Mouse (Mus musculus) kidney, embryonic 15.5 days (tissue): ENCODE measurements around the gene Olfr643. TPM values are rescaled to one million over a fixed set of nuclear protein-coding genes. Genes with fewer than 3 reads are reported as not detected.

Source experiments
- ATAC-seq: fragments of 200-750 bp; cut with Nextera tagmentation; replicated peaks from 2 replicates; pipeline ENCODE4 v1.8.0; 2017; ENCODE audit warnings: moderate TSS enrichment; ENCODE audit not compliant: low FRiP score
- H3K27ac ChIP-seq: fragments of 300-500 bp; sonication (generic); 2 replicates; pipeline ENCODE4 v1.5.1; 2015; ENCODE audit warnings: mild to moderate bottlenecking, inconsistent platforms
- H3K27me3 ChIP-seq: fragments of 300-500 bp; sonication (generic); 2 replicates; pipeline ENCODE4 v1.6.1; 2015; ENCODE audit warnings: inconsistent platforms
- H3K36me3 ChIP-seq: fragments of 300-500 bp; sonication (generic); 2 replicates; pipeline ENCODE4 v1.6.1; 2015; ENCODE audit warnings: inconsistent platforms
- H3K4me1 ChIP-seq: fragments of 300-500 bp; sonication (generic); 2 replicates; pipeline ENCODE4 v1.6.1; 2015; ENCODE audit warnings: inconsistent platforms
- H3K4me2 ChIP-seq: fragments of 300-500 bp; sonication (generic); 2 replicates; pipeline ENCODE4 v1.6.1; 2015; ENCODE audit warnings: moderate library complexity, mild to moderate bottlenecking, inconsistent platforms
- H3K4me3 ChIP-seq: fragments of 300-500 bp; sonication (generic); replicated peaks from 2 replicates; pipeline ENCODE4 v1.5.1; 2015; ENCODE audit warnings: mild to moderate bottlenecking, inconsistent platforms
- H3K9ac ChIP-seq: fragments of 300-500 bp; sonication (generic); 2 replicates; pipeline ENCODE4 v1.6.1; 2015; ENCODE audit warnings: mild to moderate bottlenecking, inconsistent platforms
- H3K9me3 ChIP-seq: fragments of 300-500 bp; sonication (generic); replicated peaks from 2 replicates; pipeline ENCODE4 v1.6.1; 2016; ENCODE audit warnings: inconsistent platforms
- WGBS: fragments of 180-500 bp; shearing (Covaris S2); methylation state at CpG from one replicate; pipeline ENCODE4 v1.1.7; 2015; ENCODE audit warnings: mixed read lengths; 5-methylcytosine and 5-hydroxymethylcytosine counted together
- polyA plus RNA-seq: library from polyadenylated mRNA; unstranded; fragments of >200 nt; fragmentation: Nextera tagmentation; extraction: Ambion mirVana; gene quantifications from 2 replicates; pipeline ENCODE4 v1.2.1, GENCODE M21; 2015

Olfr643 gene
- polyA plus RNA-seq: not detected in 2 replicates

DNA sequence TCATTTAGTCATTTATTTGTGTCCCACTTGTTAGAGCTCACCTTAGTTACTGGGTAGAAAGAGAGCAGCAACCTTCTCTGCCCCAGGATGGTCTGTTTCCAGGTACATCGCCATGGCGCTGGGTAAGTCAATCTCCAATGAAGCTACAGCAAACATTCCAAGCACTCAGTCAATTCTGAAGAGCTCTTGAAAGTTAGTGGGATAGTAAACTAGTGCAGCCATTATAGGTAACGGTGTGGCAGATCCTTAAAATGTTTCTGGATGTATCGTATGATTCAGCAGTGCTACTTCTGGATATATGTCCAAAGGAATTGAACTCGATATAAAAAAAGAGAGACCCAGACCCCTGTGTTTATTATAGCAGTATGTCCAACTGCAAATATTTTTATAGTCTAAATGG is at the start of gene Olfr643:
TSS of gene Olfr643 (minus strand) at position 101 of the 400 bp plus-strand sequence.
- ATAC-seq: no peak
- H3K4me1 ChIP-seq: no peaks in the 10 kb centered on the region
- H3K9me3 ChIP-seq: no peaks in the 10 kb centered on the region
- WGBS: 92% methylated on average over 5 of the region's 5 CpGs
- H3K4me2 ChIP-seq: no peak within 1 kb of the TSS
- no peak within 1 kb of the TSS for H3K27ac ChIP-seq
- H3K36me3 ChIP-seq: no peaks in the 10 kb centered on the region
- no peak within 1 kb of the TSS for H3K9ac ChIP-seq
- H3K27me3 ChIP-seq: no peaks in the 10 kb centered on the region
- no peak within 1 kb of the TSS for H3K4me3 ChIP-seq

DNA sequence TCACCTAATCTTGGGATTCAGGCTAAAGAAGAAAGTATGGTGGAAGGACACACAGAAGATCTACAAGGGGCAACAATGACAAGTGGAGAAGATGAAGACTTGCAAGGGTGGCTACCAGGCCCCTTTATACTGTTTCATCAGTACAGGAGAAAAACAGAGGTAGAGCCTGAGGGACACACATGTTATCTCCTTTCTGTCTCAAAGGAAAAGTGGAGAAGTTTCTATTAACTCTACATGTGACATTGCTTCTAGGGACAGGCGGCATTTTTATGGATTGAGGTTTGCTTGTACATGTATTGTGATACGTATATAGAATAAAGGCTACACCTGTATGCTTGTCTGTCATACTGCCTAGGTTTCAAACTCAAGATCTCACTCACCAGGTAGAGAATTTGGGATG is 46.1 kb upstream of the Olfr643 start, which contains the start of gene Olfr648:
TSS of gene Olfr648 (minus strand) at position 101 of the 400 bp plus-strand sequence.
- H3K4me2 ChIP-seq: no peak within 1 kb of the TSS
- no peak within 1 kb of the TSS for H3K27ac ChIP-seq
- no peaks in the 10 kb centered on the region for H3K36me3 ChIP-seq
- H3K4me1 ChIP-seq: no peaks in the 10 kb centered on the region
- H3K4me3 ChIP-seq: no peak within 1 kb of the TSS
- no peak for ATAC-seq
- no peak within 1 kb of the TSS for H3K9ac ChIP-seq
- no peaks in the 10 kb centered on the region for H3K27me3 ChIP-seq
- WGBS: 91% methylated on average over 2 of the region's 2 CpGs
- no peaks in the 10 kb centered on the region for H3K9me3 ChIP-seq

DNA sequence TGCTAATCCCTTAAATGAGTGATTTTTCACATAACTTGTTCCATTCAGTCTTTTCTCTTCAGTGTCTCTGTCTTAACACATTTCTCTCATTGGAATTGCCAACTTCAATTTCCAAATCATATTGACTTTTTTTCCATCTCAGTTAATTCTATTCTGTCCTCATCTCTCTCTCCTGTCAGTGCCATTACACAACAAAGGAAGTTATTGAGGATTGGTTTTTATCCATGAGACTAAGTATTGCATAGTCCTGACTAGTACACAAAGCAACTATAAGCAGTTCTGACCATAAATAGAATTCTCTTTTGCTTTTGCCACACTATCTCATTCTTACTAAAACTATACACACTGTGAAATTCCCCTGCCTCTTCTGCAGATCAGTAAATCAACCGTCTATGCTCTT is 41.9 kb upstream of the Olfr643 start:
- ATAC-seq: no peak
- Histone ChIP-seq H3K4me3 (no peak overlapping the region), H3K27ac (no peak overlapping the region), H3K9me3 (no peaks in the 10 kb centered on the region), H3K9ac (no peak overlapping the region), H3K4me1 (no peaks in the 10 kb centered on the region), H3K27me3 (no peaks in the 10 kb centered on the region), H3K36me3 (no peaks in the 10 kb centered on the region), H3K4me2 (no peak overlapping the region)
- WGBS: 91% methylated on average over 1 of the region's 1 CpGs

DNA sequence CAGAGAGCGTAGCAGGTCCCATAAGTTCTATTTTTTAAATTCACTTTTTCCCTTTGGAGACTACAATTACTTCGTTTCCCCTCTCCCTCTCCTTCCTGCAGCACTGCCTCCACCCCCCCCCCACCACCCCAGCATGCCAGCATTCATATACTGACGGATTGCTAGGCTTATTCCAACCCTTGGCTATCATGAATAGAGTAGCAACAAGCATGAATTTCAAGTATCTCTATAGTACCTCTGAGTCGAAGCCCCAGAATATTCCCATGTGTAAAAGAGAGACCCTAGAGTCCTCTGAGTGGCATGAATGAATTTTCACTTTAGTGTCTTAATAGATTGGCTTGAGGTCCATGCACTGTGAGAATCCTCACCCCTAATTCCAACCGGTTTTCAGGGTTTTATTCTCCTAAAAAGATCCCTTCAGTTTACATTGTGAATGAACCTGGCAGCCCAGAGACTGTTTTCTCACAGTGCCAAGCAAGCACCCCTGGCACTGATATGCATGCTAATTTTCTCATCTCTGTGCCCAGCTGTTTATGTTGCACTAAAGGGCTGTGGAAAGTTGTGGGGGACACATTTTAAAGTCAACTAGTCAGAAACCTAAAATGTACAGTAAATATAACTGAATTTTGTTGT is 41.3 kb upstream of the Olfr643 start:
- no peak overlapping the region for H3K9ac ChIP-seq
- H3K4me3 ChIP-seq: no peak overlapping the region
- WGBS: 82% methylated on average over 5 of the region's 5 CpGs
- H3K27ac ChIP-seq: no peak overlapping the region
- H3K36me3 ChIP-seq: no peaks in the 10 kb centered on the region
- H3K27me3 ChIP-seq: no peaks in the 10 kb centered on the region
- H3K9me3 ChIP-seq: no peaks in the 10 kb centered on the region
- ATAC-seq: no peak
- no peaks in the 10 kb centered on the region for H3K4me1 ChIP-seq
- no peak overlapping the region for H3K4me2 ChIP-seq

DNA sequence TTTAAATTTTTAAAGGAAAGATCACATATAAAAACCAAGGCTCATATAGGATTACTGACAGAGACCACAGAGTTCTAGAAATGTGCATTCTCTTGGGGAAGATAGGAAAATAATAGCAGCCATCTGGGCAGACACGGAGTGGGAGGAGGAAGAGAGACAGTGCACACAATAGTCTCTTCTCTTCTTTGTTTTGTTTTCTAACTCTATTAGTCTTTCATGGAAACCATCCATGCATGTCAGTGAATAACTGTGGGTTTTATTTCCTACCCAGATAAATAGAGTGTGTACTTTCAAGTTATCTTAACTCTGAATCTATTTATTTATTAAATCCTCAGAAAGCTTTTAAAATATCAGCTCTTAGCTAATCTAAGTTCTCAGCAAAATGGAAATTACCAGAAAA is 37.9 kb upstream of the Olfr643 start:
- ATAC-seq: no peak
- no peaks in the 10 kb centered on the region for H3K27me3 ChIP-seq
- H3K4me2 ChIP-seq: no peak overlapping the region
- no peak overlapping the region for H3K9ac ChIP-seq
- no peak overlapping the region for H3K4me3 ChIP-seq
- H3K9me3 ChIP-seq: no peaks in the 10 kb centered on the region
- no peak overlapping the region for H3K27ac ChIP-seq
- no peaks in the 10 kb centered on the region for H3K4me1 ChIP-seq
- 57% methylated on average over 1 of the region's 1 CpGs for WGBS
- no peaks in the 10 kb centered on the region for H3K36me3 ChIP-seq

DNA sequence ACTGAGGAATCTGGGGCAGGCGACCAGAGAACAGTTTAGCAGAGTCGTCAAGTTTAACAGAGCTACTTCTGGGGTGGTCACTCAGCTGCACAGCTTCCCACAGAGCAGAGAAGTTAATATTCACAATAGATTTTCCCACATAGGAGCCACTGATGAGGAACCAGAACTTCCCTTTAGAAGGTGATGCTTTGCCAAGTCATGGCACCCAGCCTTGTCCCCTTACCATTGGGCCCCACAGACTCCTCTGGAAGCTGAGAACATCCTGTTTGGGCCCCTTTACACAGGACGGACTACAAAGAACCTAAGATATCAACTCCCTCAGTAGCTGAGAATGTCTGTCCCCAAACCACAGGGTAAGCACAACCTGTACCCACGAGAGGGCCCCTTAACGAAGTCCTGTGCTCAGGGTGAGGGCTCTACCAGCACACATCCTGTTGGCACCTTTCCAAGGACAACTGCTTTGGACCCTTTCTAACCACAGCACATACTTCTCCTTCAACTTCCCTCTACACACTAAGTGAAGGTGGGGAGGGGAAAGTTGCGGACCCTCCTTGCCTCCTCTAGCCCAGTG is 32.5 kb upstream of the Olfr643 start:
- ATAC-seq: 0 out of 2 replicates have a peak, but pooled peaks have one; percentile 46
- Histone ChIP-seq H3K36me3 (no peaks in the 10 kb centered on the region), H3K9me3 (no peaks in the 10 kb centered on the region), H3K27ac (no peak overlapping the region), H3K9ac (no peak overlapping the region), H3K4me3 (no peak overlapping the region), H3K4me1 (no peaks in the 10 kb centered on the region), H3K4me2 (no peak overlapping the region), H3K27me3 (no peaks in the 10 kb centered on the region)
- 65% methylated on average over 6 of the region's 6 CpGs for WGBS

DNA sequence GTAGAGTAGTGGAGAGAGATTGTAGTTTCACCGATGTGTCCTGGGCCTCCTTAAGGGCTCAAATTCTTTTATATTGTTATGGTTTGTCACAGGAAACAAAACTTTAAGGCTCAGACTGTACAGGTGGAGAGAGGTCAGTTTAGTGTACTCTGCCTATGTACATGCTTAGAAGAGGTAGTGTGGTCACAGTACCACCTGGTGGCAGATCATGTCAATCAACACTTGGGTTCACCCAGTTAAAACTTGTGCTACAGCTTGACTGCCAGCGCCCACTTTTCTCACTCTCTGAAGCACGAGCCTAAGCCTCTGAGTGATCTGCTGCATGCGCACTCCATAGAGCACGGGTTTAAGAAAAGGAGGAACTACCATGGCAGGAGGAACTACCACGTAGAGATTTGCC is 29.9 kb upstream of the Olfr643 start:
- no peak overlapping the region for H3K4me3 ChIP-seq
- no peaks in the 10 kb centered on the region for H3K4me1 ChIP-seq
- no peaks in the 10 kb centered on the region for H3K9me3 ChIP-seq
- H3K27ac ChIP-seq: no peak overlapping the region
- no peaks in the 10 kb centered on the region for H3K27me3 ChIP-seq
- H3K4me2 ChIP-seq: no peak overlapping the region
- 0 out of 2 replicates have a peak, but pooled peaks have one; percentile 18 for ATAC-seq
- no peaks in the 10 kb centered on the region for H3K36me3 ChIP-seq
- 79% methylated on average over 6 of the region's 6 CpGs for WGBS
- H3K9ac ChIP-seq: no peak overlapping the region

DNA sequence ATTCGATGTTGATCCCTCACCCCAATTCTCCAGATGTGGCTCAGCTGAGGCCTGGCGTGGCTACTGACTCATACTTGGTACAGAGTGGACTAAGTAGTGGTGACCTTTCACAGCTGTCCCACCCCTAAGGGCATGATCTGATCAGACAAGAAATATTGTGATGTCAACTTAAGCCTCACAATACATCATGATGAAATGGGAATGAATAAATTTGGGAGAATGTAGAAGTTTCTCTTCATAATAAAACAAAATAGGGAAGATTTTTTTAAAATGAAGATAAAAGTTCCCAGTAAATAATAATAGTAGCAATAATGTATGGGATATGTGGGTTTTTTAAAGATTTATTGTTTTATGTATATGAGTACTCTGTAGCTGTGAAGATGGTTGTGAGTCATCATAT is 13.3 kb upstream of the Olfr643 start, which contains the start of gene Ubqlnl:
TSS of gene Ubqlnl (minus strand) at position 101 of the 400 bp plus-strand sequence.
- 86% methylated on average over 2 of the region's 2 CpGs for WGBS
- no peaks in the 10 kb centered on the region for H3K27me3 ChIP-seq
- no peak within 1 kb of the TSS for H3K27ac ChIP-seq
- H3K4me3 ChIP-seq: no peak within 1 kb of the TSS
- no peak within 1 kb of the TSS for H3K4me2 ChIP-seq
- no peaks in the 10 kb centered on the region for H3K4me1 ChIP-seq
- no peaks in the 10 kb centered on the region for H3K9me3 ChIP-seq
- H3K9ac ChIP-seq: no peak within 1 kb of the TSS
- no peak for ATAC-seq
- H3K36me3 ChIP-seq: no peaks in the 10 kb centered on the region

DNA sequence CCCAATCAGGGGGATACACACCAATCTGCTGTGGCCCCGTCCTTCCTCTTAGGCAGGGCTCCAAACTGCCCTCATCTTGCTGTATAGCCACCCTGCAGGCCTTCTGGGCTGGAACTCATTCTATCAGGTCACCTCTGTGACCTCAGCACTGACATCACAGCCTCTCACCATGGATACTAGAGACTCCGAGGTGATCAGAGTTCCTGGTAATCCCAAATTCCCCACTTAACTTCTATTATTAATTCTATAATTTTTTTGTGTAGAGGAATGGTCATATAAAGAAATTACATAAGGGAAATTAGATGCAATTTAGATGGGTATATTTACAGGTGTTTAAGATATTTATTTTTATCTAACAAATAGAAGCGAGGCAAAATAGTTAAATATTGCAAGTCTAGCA is 6.0 kb upstream of the Olfr643 start, which contains the start of gene Ubqln3:
TSS of gene Ubqln3 (minus strand) at position 101 of the 400 bp plus-strand sequence.
- no peak for ATAC-seq
- H3K36me3 ChIP-seq: no peaks in the 10 kb centered on the region
- H3K27ac ChIP-seq: no peak within 1 kb of the TSS
- no peak within 1 kb of the TSS for H3K4me2 ChIP-seq
- no peaks in the 10 kb centered on the region for H3K9me3 ChIP-seq
- H3K4me1 ChIP-seq: no peaks in the 10 kb centered on the region
- no peaks in the 10 kb centered on the region for H3K27me3 ChIP-seq
- H3K4me3 ChIP-seq: no peak within 1 kb of the TSS
- 78% methylated on average over 3 of the region's 3 CpGs for WGBS
- H3K9ac ChIP-seq: no peak within 1 kb of the TSS

DNA sequence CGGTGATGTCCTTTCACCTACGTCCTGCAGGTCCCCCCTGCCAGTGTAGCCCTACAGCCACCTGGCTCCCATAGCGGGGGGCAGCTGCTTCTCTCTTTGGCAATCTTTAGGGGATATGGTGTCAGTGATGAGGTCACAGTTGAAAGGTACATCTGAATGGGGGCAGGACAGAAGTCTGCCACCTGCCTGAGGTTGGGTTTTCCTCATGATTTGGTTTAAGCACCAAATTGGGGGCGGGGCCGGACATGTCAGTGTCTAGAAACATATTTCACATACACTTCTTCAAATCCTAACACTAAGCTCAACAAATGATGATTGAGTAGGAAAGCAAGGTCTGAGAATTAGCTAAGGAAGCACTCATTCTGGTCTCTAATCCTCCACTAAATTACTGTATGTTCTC is 7.5 kb downstream of the Olfr643 start, which contains the start of gene Ubqln5:
TSS of gene Ubqln5 (minus strand) at position 101 of the 400 bp plus-strand sequence.
- H3K27me3 ChIP-seq: no peaks in the 10 kb centered on the region
- no peak within 1 kb of the TSS for H3K4me3 ChIP-seq
- H3K36me3 ChIP-seq: no peaks in the 10 kb centered on the region
- H3K4me2 ChIP-seq: no peak within 1 kb of the TSS
- H3K9ac ChIP-seq: no peak within 1 kb of the TSS
- H3K9me3 ChIP-seq: no peaks in the 10 kb centered on the region
- no peak for ATAC-seq
- no peaks in the 10 kb centered on the region for H3K4me1 ChIP-seq
- WGBS: 88% methylated on average over 5 of the region's 5 CpGs
- H3K27ac ChIP-seq: no peak within 1 kb of the TSS

DNA sequence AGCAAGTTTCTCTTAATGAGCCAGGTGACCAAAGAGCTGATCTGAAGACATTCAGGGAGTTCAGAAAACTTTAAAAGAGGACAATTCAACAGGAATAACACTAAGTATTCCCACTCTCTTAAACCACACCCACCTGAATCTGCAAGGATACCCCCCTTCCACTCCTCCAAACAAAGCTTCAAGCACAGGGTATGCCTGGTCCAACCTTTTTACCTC is 32.5 kb downstream of the Olfr643 start, which contains the start of gene Olfr646:
TSS of gene Olfr646 (plus strand) at position 117 of the 216 bp plus-strand sequence.
- H3K9me3 ChIP-seq: no peaks in the 10 kb centered on the region
- H3K27me3 ChIP-seq: no peaks in the 10 kb centered on the region
- no peak within 1 kb of the TSS for H3K4me3 ChIP-seq
- H3K36me3 ChIP-seq: no peaks in the 10 kb centered on the region
- H3K4me1 ChIP-seq: no peaks in the 10 kb centered on the region
- no peak within 1 kb of the TSS for H3K4me2 ChIP-seq
- H3K9ac ChIP-seq: no peak within 1 kb of the TSS
- ATAC-seq: no peak
- no peak within 1 kb of the TSS for H3K27ac ChIP-seq

DNA sequence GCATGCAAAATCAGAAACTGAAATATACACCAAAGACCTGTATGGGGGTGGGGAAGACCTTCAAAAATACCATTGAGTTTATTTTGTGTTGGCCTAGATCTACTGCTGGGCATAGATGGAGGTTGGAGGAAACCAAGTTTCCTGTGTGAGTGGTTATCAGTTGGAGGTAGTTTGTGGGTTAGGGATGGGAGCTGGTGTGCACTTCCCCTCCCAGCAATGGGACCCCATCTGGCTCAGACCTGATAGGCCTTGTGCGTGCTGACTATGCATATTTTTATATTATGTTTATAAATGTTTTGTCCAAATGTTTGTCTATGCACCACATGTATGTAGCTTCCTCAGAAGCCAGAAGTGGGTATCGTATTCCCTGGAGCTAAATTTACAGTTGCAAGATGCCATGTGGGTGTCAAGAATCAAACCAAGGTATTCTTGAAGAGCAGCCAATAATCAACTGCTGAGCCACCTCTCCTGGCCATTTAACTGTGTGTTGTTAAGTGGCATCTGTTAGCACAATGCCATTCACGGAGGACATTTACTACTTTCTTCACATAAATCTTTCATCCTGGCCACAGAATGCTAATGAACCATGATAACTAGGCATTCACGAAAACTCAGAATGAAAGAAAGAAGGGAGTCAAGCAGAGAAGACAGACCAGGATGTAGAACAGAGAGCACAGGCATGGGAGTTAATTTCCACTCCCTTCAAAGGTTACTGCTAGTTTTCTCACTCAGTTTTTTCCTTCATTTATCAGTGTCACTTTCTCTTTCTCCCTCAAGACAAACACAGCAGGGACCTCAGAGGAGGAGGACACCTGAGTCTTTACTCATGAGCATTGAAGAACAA is 33.1 kb downstream of the Olfr643 start:
- H3K36me3 ChIP-seq: no peaks in the 10 kb centered on the region
- no peak overlapping the region for H3K4me2 ChIP-seq
- no peak for ATAC-seq
- H3K9me3 ChIP-seq: no peaks in the 10 kb centered on the region
- H3K27me3 ChIP-seq: no peaks in the 10 kb centered on the region
- no peak overlapping the region for H3K27ac ChIP-seq
- H3K4me1 ChIP-seq: no peaks in the 10 kb centered on the region
- 35% methylated on average over 4 of the region's 4 CpGs for WGBS
- H3K4me3 ChIP-seq: no peak overlapping the region
- no peak overlapping the region for H3K9ac ChIP-seq
